ENCODE assay signal across 16 mouse cellular contexts in genomic region chr2:166147930-166148651, GRCm38 (mm10). TPM values are rescaled to one million over a fixed set of nuclear protein-coding genes. Genes with fewer than 3 reads are reported as not detected.
DNase-seq lines count a peak whose midpoint lies in the region; ATAC-seq and TF ChIP-seq lines count a peak whose summit lies in the region.
"Had no signal": no experiment of that assay in that cellular context is flagged by ENCODE, and none has a peak within 500 bp of the region (broad histone marks: within the 10 kb centered on the region; RNA-seq: fewer than 3 reads in every experiment).

No protein-coding gene starts in this region.

- H3K27me3 ChIP-seq in kidney, embryonic 14.5 days (ENCODE audit: control insufficient read depth, insufficient read depth, low read length) = no peaks in the 10 kb centered on the region
- H3K27me3 ChIP-seq in E14TG2a.4 (ENCODE audit: insufficient read depth, low read length) = no peaks in the 10 kb centered on the region
- no peaks in the 10 kb centered on the region for H3K27me3 ChIP-seq in intestine, embryonic 16.5 days (replicated peaks; ENCODE audit: control insufficient read depth, insufficient read depth, low read length)

- peak overlapping the region; percentile 32 for H3K27ac ChIP-seq in gastrocnemius, adult 2 months
- H3K27ac ChIP-seq in kidney, embryonic 14.5 days (ENCODE audit: low read depth, low read length) = peak overlapping the region; percentile 59; the same call in 1 of the 2 replicates
- H3K27ac ChIP-seq in intestine, embryonic 16.5 days (ENCODE audit: low read length) = peak overlapping the region; percentile 58; the same call in 1 of the 2 replicates
- H3K27ac ChIP-seq: lung, embryonic 15.5 days had no signal

- H3K4me1 ChIP-seq in kidney, embryonic 14.5 days (ENCODE audit: control insufficient read depth, insufficient read depth, low read length) = peaks cover 64% of the 10 kb centered on the region
- peaks cover 99% of the 10 kb centered on the region for H3K4me1 ChIP-seq in E14TG2a.4 (replicated peaks; ENCODE audit: low read depth, low read length)
- peaks cover 73% of the 10 kb centered on the region for H3K4me1 ChIP-seq in intestine, embryonic 16.5 days (ENCODE audit: control insufficient read depth, insufficient read depth, low read length)

- TF ChIP-seq CTCF in gastrocnemius, adult 2 months (IDR thresholded peaks at IDR 0.05) = no peak
- TF ChIP-seq CTCF in E14TG2a.4 (conservative IDR thresholded peaks at IDR 0.05; ENCODE audit: low read length) = no peak

- no peaks in the 10 kb centered on the region for H3K9me3 ChIP-seq in kidney, embryonic 14.5 days (ENCODE audit: control insufficient read depth, low read length)
- H3K9me3 ChIP-seq in E14TG2a.4 (ENCODE audit: low read length) = no peaks in the 10 kb centered on the region
- no peaks in the 10 kb centered on the region for H3K9me3 ChIP-seq in intestine, embryonic 16.5 days (ENCODE audit: control insufficient read depth, low read length)
- H3K9me3 ChIP-seq: lung, embryonic 15.5 days had no signal

- no peak overlapping the region for H3K9ac ChIP-seq in kidney, embryonic 14.5 days (ENCODE audit: low read depth, low read length)
- no peak overlapping the region for H3K9ac ChIP-seq in intestine, embryonic 16.5 days (ENCODE audit: low read depth, low read length)
- H3K9ac ChIP-seq: lung, embryonic 15.5 days had no signal

- 81% methylated on average over 10 of the region's 10 CpGs for WGBS in kidney, embryonic 14.5 days
- WGBS in intestine, embryonic 16.5 days = 67% methylated on average over 10 of the region's 10 CpGs

- intact Hi-C loops in gastrocnemius, adult 2 months (cut with DNase I) = no loop called here
- intact Hi-C loops in gastrocnemius, postnatal 14 days (cut with DNase I; ENCODE audit: low total_unique reads) = no loop called here

- no peak for ATAC-seq in kidney, embryonic 14.5 days (ENCODE audit: low FRiP score, low TSS enrichment)
- ATAC-seq in intestine, embryonic 16.5 days = no peak

- H3K4me2 ChIP-seq in kidney, embryonic 14.5 days (replicated peaks; ENCODE audit: low read depth, low read length) = no peak overlapping the region
- no peak overlapping the region for H3K4me2 ChIP-seq in intestine, embryonic 16.5 days (ENCODE audit: low read depth, low read length)
- H3K4me2 ChIP-seq: lung, embryonic 15.5 days had no signal

- no peak overlapping the region for H3K4me3 ChIP-seq in gastrocnemius, adult 2 months
- no peak overlapping the region for H3K4me3 ChIP-seq in kidney, embryonic 14.5 days (ENCODE audit: low read length)
- peak overlapping the region; percentile 39; the same call in 1 of the 2 replicates for H3K4me3 ChIP-seq in E14TG2a.4 (replicated peaks; ENCODE audit: low read length)
- no peak overlapping the region for H3K4me3 ChIP-seq in intestine, embryonic 16.5 days (ENCODE audit: low read length)
- H3K4me3 ChIP-seq: erythroblast, embryonic 14.5 days; lung, embryonic 15.5 days; myocyte had no signal

- DNase-seq in gastrocnemius, adult 2 months = no peak
- no peak for DNase-seq in gastrocnemius, postnatal 14 days
- DNase-seq in kidney, postnatal 10 days = no peak
- no peak for DNase-seq in right cerebral cortex, adult 18-20 months
- DNase-seq in right cerebral cortex, postnatal 4 days = no peak
- DNase-seq: adrenal gland, adult 8-10 months; cerebellum, postnatal 36 days; kidney, adult 18-20 months; left cerebral cortex, postnatal 4 days; thymus, postnatal 14 days had no signal

- no peaks in the 10 kb centered on the region for H3K36me3 ChIP-seq in kidney, embryonic 14.5 days (ENCODE audit: control insufficient read depth, insufficient read depth, low read length)
- peaks cover 61% of the 10 kb centered on the region for H3K36me3 ChIP-seq in E14TG2a.4 (ENCODE audit: insufficient read depth, low read length)
- H3K36me3 ChIP-seq in intestine, embryonic 16.5 days (ENCODE audit: control insufficient read depth, insufficient read depth, low read length) = no peaks in the 10 kb centered on the region
- H3K36me3 ChIP-seq: lung, embryonic 15.5 days had no signal

RNA-seq across cellular contexts. Expression of gene Sulf2, which starts 7.4 kb away (rescaled TPM):
- total RNA-seq in gastrocnemius, adult 2 months (2021) = 10 to 100 TPM in 1 of 2 experiments, 1 to 10 TPM in 1; 5.9 to 12.2 TPM
- total RNA-seq in gastrocnemius, postnatal 14 days (2021) = 10 to 100 TPM; 15.3 to 19.6 TPM
- 69.3 and 80.4 TPM in 2 replicates for polyA plus RNA-seq in kidney, embryonic 14.5 days (2014; fragmentation: Nextera tagmentation; extraction: Ambion mirVana)
- polyA plus RNA-seq in intestine, embryonic 16.5 days (2015; fragmentation: Nextera tagmentation; extraction: Ambion mirVana) = 68.4 and 76.3 TPM in 2 replicates
